13 mouse cellular contexts compared by ENCODE assay signal in genomic region chr11:3771348-3771747, GRCm38 (mm10).
DNase-seq lines count a peak whose midpoint lies in the region; TF ChIP-seq lines count a peak whose summit lies in the region.
"Had no signal": no experiment of that assay in that cellular context is flagged by ENCODE, and none has a peak within 500 bp of the region (broad histone marks: within the 10 kb centered on the region; RNA-seq: fewer than 3 reads in every experiment).

No protein-coding gene starts in this region.

- no peak overlapping the region for H3K4me3 ChIP-seq in kidney, adult 2 months (ENCODE audit: insufficient read depth, low read depth, low read length)
- no peak overlapping the region for H3K4me3 ChIP-seq in cortical plate, adult 2 months (ENCODE audit: insufficient read depth, low read length)
- H3K4me3 ChIP-seq: embryonic facial prominence, embryonic 13.5 days had no signal

- TF ChIP-seq CTCF in kidney, adult 2 months (conservative IDR thresholded peaks at IDR 0.05; ENCODE audit: insufficient read depth, insufficient read length, low read depth, low read length), result peak; percentile 46
- TF ChIP-seq CTCF in cortical plate, adult 2 months (IDR thresholded peaks at IDR 0.05; ENCODE audit: extremely low read depth, insufficient read depth, low read length), result peak; percentile 53

- no peaks in the 10 kb centered on the region for H3K4me1 ChIP-seq in kidney, adult 2 months (ENCODE audit: control insufficient read depth, insufficient read depth, low read length)
- peaks cover 11% of the 10 kb centered on the region for H3K4me1 ChIP-seq in cortical plate, adult 2 months (ENCODE audit: control insufficient read depth, insufficient read depth, low read length)

- TF ChIP-seq POLR2A in kidney, adult 2 months (IDR thresholded peaks at IDR 0.05; ENCODE audit: low read depth, low read length), result no peak
- no peak for TF ChIP-seq POLR2A in cortical plate, adult 2 months (IDR thresholded peaks at IDR 0.05; ENCODE audit: extremely low read depth, insufficient read depth, low read length)

- H3K27ac ChIP-seq in kidney, adult 2 months (ENCODE audit: insufficient read depth, low read depth, low read length), result no peak overlapping the region
- H3K27ac ChIP-seq in cortical plate, adult 2 months (ENCODE audit: insufficient read depth, low read length), result no peak overlapping the region
- H3K27ac ChIP-seq: embryonic facial prominence, embryonic 13.5 days had no signal

- H3K27me3 ChIP-seq in kidney, adult 2 months (replicated peaks; ENCODE audit: control insufficient read depth, insufficient read depth, low read length), result no peaks in the 10 kb centered on the region; the same call in 1 of the 2 replicates

- H3K36me3 ChIP-seq in kidney, adult 2 months (ENCODE audit: control insufficient read depth, insufficient read depth, low read length), result no peaks in the 10 kb centered on the region
- H3K36me3 ChIP-seq: embryonic facial prominence, embryonic 13.5 days had no signal

- DNase-seq in kidney, adult 2 months, result no peak
- DNase-seq in kidney, adult 11 months, result no peak
- DNase-seq in A20 (ENCODE audit: low read depth, low spot score), result peak; percentile 60
- peak; percentile 76 for DNase-seq in ES-CJ7 (ENCODE audit: low read depth, low spot score)
- DNase-seq in layer of hippocampus, adult 11-12 months (ENCODE audit: low spot score), result no peak
- DNase-seq in layer of hippocampus, adult 9-10 months (ENCODE audit: low spot score), result no peak
- DNase-seq: gastrocnemius, postnatal 36 days; heart, postnatal 4 days; kidney, postnatal 25 days; right cerebral cortex, adult 18-20 months; thymus, postnatal 25 days had no signal

- WGBS in kidney, adult 2 months, result 50% methylated on average over 6 of the region's 6 CpGs

Comparison
In these comparisons a context has a peak if more than half of its experiments do, and no peak if none do; other contexts are left out.
1. DNase-seq: peak in A20 (single experiment) and ES-CJ7 (single experiment); none in kidney, adult 2 months (single experiment), kidney, adult 11 months (single experiment), layer of hippocampus, adult 11-12 months (single experiment) and layer of hippocampus, adult 9-10 months (single experiment).